Mouse (Mus musculus): ENCODE measurements around the gene Sbsn. TPM values are rescaled to one million over a fixed set of nuclear protein-coding genes. Genes with fewer than 3 reads are reported as not detected.

The Sbsn gene
- total and polyA plus RNA-seq, 3 experiments = 1.5 to 5.7 (median 5.1) TPM

- Histone ChIP-seq H3K27me3 (ENCODE audit: insufficient read depth, low read length) (peaks cover 31% of the 10 kb centered on the region; the same call in 1 of the 2 replicates), H3K4me1 (ENCODE audit: insufficient read depth, low read depth, low read length) (peaks cover 4% of the 10 kb centered on the region; the same call in 1 of the 2 replicates), H3K9me3 (replicated peaks) (no peaks in the 10 kb centered on the region), H3K4me3 (ENCODE audit: low read depth, low read length) (peak overlapping the region; percentile 14; the same call in 1 of the 2 replicates), H3K36me3 (replicated peaks) (no peaks in the 10 kb centered on the region)
- ATAC-seq (ENCODE audit: extremely low read depth, insufficient number of reproducible peaks, low FRiP score, poor library complexity, severe bottlenecking) (no peak), DNase-seq (ENCODE audit: low spot score) (no peak)
- TF ChIP-seq TAL1 (conservative IDR thresholded peaks at IDR 0.05; ENCODE audit: low read depth, low read length) (no peak), GATA2 (IDR thresholded peaks at IDR 0.05; ENCODE audit: borderline replicate concordance, low read depth, low read length) (no peak), POLR2AphosphoS5 (IDR thresholded peaks at IDR 0.05; ENCODE audit: insufficient replicate concordance, low read depth, low read length) (no peak), CTCF (IDR thresholded peaks at IDR 0.05; ENCODE audit: low read depth, low read length) (no peak), GATA1 (IDR thresholded peaks at IDR 0.05; ENCODE audit: borderline replicate concordance, low read length) (no peak)
These were observed 33.6 kb upstream of the Sbsn start for GRCm38 (mm10) chr7:30717716-30718046.

- no peak for TF ChIP-seq TAL1 (conservative IDR thresholded peaks at IDR 0.05; ENCODE audit: low read depth, low read length)
- no peak for TF ChIP-seq GATA1 (IDR thresholded peaks at IDR 0.05; ENCODE audit: borderline replicate concordance, low read length)
- no peak for TF ChIP-seq GATA2 (IDR thresholded peaks at IDR 0.05; ENCODE audit: borderline replicate concordance, low read depth, low read length)
- TF ChIP-seq CTCF (IDR thresholded peaks at IDR 0.05; ENCODE audit: low read depth, low read length) = no peak
- no peak for TF ChIP-seq POLR2AphosphoS5 (IDR thresholded peaks at IDR 0.05; ENCODE audit: insufficient replicate concordance, low read depth, low read length)
- Histone ChIP-seq H3K36me3 (replicated peaks) (peaks cover 3% of the 10 kb centered on the region), H3K4me3 (ENCODE audit: low read depth, low read length) (no peak overlapping the region), H3K9me3 (replicated peaks) (no peaks in the 10 kb centered on the region), H3K4me1 (ENCODE audit: insufficient read depth, low read depth, low read length) (peaks cover 4% of the 10 kb centered on the region; the same call in 1 of the 2 replicates), H3K27me3 (ENCODE audit: insufficient read depth, low read length) (peaks cover 28% of the 10 kb centered on the region; the same call in 1 of the 2 replicates)
- ATAC-seq (ENCODE audit: extremely low read depth, insufficient number of reproducible peaks, low FRiP score, poor library complexity, severe bottlenecking) (no peak), DNase-seq (ENCODE audit: low spot score) (no peak)
These were observed 31.6 kb upstream of the Sbsn start for GRCm38 (mm10) chr7:30719669-30720068.

GRCm38 (mm10) chr7:30721286-30721685, 30.0 kb upstream of the Sbsn start:
- ATAC-seq (ENCODE audit: extremely low read depth, insufficient number of reproducible peaks, low FRiP score, poor library complexity, severe bottlenecking) (no peak), DNase-seq (ENCODE audit: low spot score) (no peak)
- Histone ChIP-seq H3K36me3 (replicated peaks) (peaks cover 17% of the 10 kb centered on the region), H3K4me1 (ENCODE audit: insufficient read depth, low read depth, low read length) (peaks cover 13% of the 10 kb centered on the region), H3K9me3 (replicated peaks) (no peaks in the 10 kb centered on the region), H3K27me3 (ENCODE audit: insufficient read depth, low read length) (peaks cover 26% of the 10 kb centered on the region; the same call in 1 of the 2 replicates), H3K4me3 (ENCODE audit: low read depth, low read length) (no peak overlapping the region)
- TF ChIP-seq CTCF (IDR thresholded peaks at IDR 0.05; ENCODE audit: low read depth, low read length) (no peak), GATA1 (IDR thresholded peaks at IDR 0.05; ENCODE audit: borderline replicate concordance, low read length) (no peak), GATA2 (IDR thresholded peaks at IDR 0.05; ENCODE audit: borderline replicate concordance, low read depth, low read length) (no peak), TAL1 (conservative IDR thresholded peaks at IDR 0.05; ENCODE audit: low read depth, low read length) (no peak), POLR2AphosphoS5 (IDR thresholded peaks at IDR 0.05; ENCODE audit: insufficient replicate concordance, low read depth, low read length) (no peak)

- Histone ChIP-seq H3K27me3 (ENCODE audit: insufficient read depth, low read length) (peaks cover 17% of the 10 kb centered on the region; the same call in 1 of the 2 replicates), H3K36me3 (replicated peaks) (peaks cover 38% of the 10 kb centered on the region)
These were observed 27.9 kb upstream of the Sbsn start for GRCm38 (mm10) chr7:30723274-30723953.

GRCm38 (mm10) chr7:30728214-30728613, 23.1 kb upstream of the Sbsn start:
- H3K9me3 ChIP-seq (replicated peaks) = no peaks in the 10 kb centered on the region
- peaks cover 49% of the 10 kb centered on the region for H3K4me1 ChIP-seq (ENCODE audit: insufficient read depth, low read depth, low read length)
- no peak for TF ChIP-seq CTCF (IDR thresholded peaks at IDR 0.05; ENCODE audit: low read depth, low read length)
- TF ChIP-seq TAL1 (conservative IDR thresholded peaks at IDR 0.05; ENCODE audit: low read depth, low read length) = no peak
- TF ChIP-seq GATA2 (IDR thresholded peaks at IDR 0.05; ENCODE audit: borderline replicate concordance, low read depth, low read length) = no peak
- no peak for TF ChIP-seq POLR2AphosphoS5 (IDR thresholded peaks at IDR 0.05; ENCODE audit: insufficient replicate concordance, low read depth, low read length)
- TF ChIP-seq GATA1 (IDR thresholded peaks at IDR 0.05; ENCODE audit: borderline replicate concordance, low read length) = no peak
- DNase-seq (ENCODE audit: low spot score) = peak; percentile 16
- H3K36me3 ChIP-seq (replicated peaks) = peaks cover 66% of the 10 kb centered on the region
- no peaks in the 10 kb centered on the region for H3K27me3 ChIP-seq (ENCODE audit: insufficient read depth, low read length)
- peak overlapping the region; percentile 83 for H3K4me3 ChIP-seq (ENCODE audit: low read depth, low read length)
- no peak for ATAC-seq (ENCODE audit: extremely low read depth, insufficient number of reproducible peaks, low FRiP score, poor library complexity, severe bottlenecking)

More at GRCm38 (mm10) chr7:30723274-30723953, 27.9 kb upstream of the Sbsn start:
- no peak for TF ChIP-seq GATA1 (IDR thresholded peaks at IDR 0.05; ENCODE audit: borderline replicate concordance, low read length)
- TF ChIP-seq TAL1 (conservative IDR thresholded peaks at IDR 0.05; ENCODE audit: low read depth, low read length) = no peak
- TF ChIP-seq GATA2 (IDR thresholded peaks at IDR 0.05; ENCODE audit: borderline replicate concordance, low read depth, low read length) = no peak
- TF ChIP-seq POLR2AphosphoS5 (IDR thresholded peaks at IDR 0.05; ENCODE audit: insufficient replicate concordance, low read depth, low read length) = no peak
- no peak for TF ChIP-seq CTCF (IDR thresholded peaks at IDR 0.05; ENCODE audit: low read depth, low read length)
- H3K9me3 ChIP-seq (replicated peaks) = no peaks in the 10 kb centered on the region
- H3K4me1 ChIP-seq (ENCODE audit: insufficient read depth, low read depth, low read length) = peaks cover 23% of the 10 kb centered on the region
- no peak for DNase-seq (ENCODE audit: low spot score)
- H3K4me3 ChIP-seq (ENCODE audit: low read depth, low read length) = no peak overlapping the region
- ATAC-seq (ENCODE audit: extremely low read depth, insufficient number of reproducible peaks, low FRiP score, poor library complexity, severe bottlenecking) = no peak

GRCm38 (mm10) chr7:30728739-30729395, 22.4 kb upstream of the Sbsn start:
- H3K27me3 ChIP-seq (ENCODE audit: insufficient read depth, low read length) = no peaks in the 10 kb centered on the region
- H3K36me3 ChIP-seq (replicated peaks) = peaks cover 73% of the 10 kb centered on the region
- H3K4me3 ChIP-seq (ENCODE audit: low read depth, low read length) = peak overlapping the region; percentile 83
- peaks cover 49% of the 10 kb centered on the region for H3K4me1 ChIP-seq (ENCODE audit: insufficient read depth, low read depth, low read length)
- TF ChIP-seq GATA2 (IDR thresholded peaks at IDR 0.05; ENCODE audit: borderline replicate concordance, low read depth, low read length) (no peak), CTCF (IDR thresholded peaks at IDR 0.05; ENCODE audit: low read depth, low read length) (no peak), POLR2AphosphoS5 (IDR thresholded peaks at IDR 0.05; ENCODE audit: insufficient replicate concordance, low read depth, low read length) (no peak), TAL1 (conservative IDR thresholded peaks at IDR 0.05; ENCODE audit: low read depth, low read length) (no peak), GATA1 (IDR thresholded peaks at IDR 0.05; ENCODE audit: borderline replicate concordance, low read length) (no peak)
- DNase-seq (ENCODE audit: low spot score) (peak; percentile 51), ATAC-seq (ENCODE audit: extremely low read depth, insufficient number of reproducible peaks, low FRiP score, poor library complexity, severe bottlenecking) (no peak)
- no peaks in the 10 kb centered on the region for H3K9me3 ChIP-seq (replicated peaks)

All from G1E (cell line).